Mouse (Mus musculus) liver, postnatal 0 days (tissue): ENCODE measurements around the gene Ccdc60. TPM values are rescaled to one million over a fixed set of nuclear protein-coding genes. Genes with fewer than 3 reads are reported as not detected.
A peak's percentile ranks its signal among the peaks of the same experiment; 100 is the strongest.

Experiments
- ATAC-seq: fragments of 200-750 bp; cut with Nextera tagmentation; 2 replicates; pipeline ENCODE4 v1.8.0; 2017; ENCODE audit warnings: mild to moderate bottlenecking, moderate library complexity
- DNase-seq: peaks from one replicate; pipeline ENCODE4 v3.0.0-alpha.2; 2016
- H3K27ac ChIP-seq: fragments of 300-500 bp; sonication (generic); 2 replicates; pipeline ENCODE4 v1.5.1; 2014; ENCODE audit warnings: antibody characterized with exemption, moderate library complexity, mild to moderate bottlenecking, low read depth
- H3K27me3 ChIP-seq: fragments of 300-500 bp; sonication (generic); 2 replicates; pipeline ENCODE4 v1.6.1; 2014; ENCODE audit warnings: low read length, control low read depth, mixed read lengths; ENCODE audit not compliant: insufficient read depth
- H3K36me3 ChIP-seq: fragments of 300-500 bp; sonication (generic); replicated peaks from 2 replicates; pipeline ENCODE4 v1.6.1; 2014; ENCODE audit warnings: mild to moderate bottlenecking, control low read depth, low read length, moderate library complexity, mixed read lengths; ENCODE audit not compliant: insufficient read depth
- H3K4me1 ChIP-seq: fragments of 300-500 bp; sonication (generic); 2 replicates; pipeline ENCODE4 v1.6.1; 2014; ENCODE audit warnings: antibody characterized with exemption, mild to moderate bottlenecking, control low read depth; ENCODE audit not compliant: insufficient read depth
- H3K4me2 ChIP-seq: fragments of 300-500 bp; sonication (generic); 2 replicates; pipeline ENCODE4 v1.6.1; 2014; ENCODE audit warnings: low read depth, mild to moderate bottlenecking, low read length, moderate library complexity, mixed read lengths
- H3K4me3 ChIP-seq: fragments of 300-500 bp; sonication (generic); 2 replicates; pipeline ENCODE4 v1.5.1; 2014; ENCODE audit warnings: low read depth, low read length
- H3K9ac ChIP-seq: fragments of 300-500 bp; sonication (generic); replicated peaks from 2 replicates; pipeline ENCODE4 v1.6.1; 2014; ENCODE audit warnings: mild to moderate bottlenecking, moderate library complexity
- H3K9me3 ChIP-seq: fragments of 300-500 bp; sonication (generic); 2 replicates; pipeline ENCODE4 v1.6.1; 2016; ENCODE audit warnings: mild to moderate bottlenecking, control low read depth, low read length, mixed read lengths
- CTCF ChIP-seq: sonication (generic); IDR thresholded peaks from 2 replicates; pipeline ENCODE4 v1.5.1; 2016; ENCODE audit warnings: antibody characterized with exemption, low read depth
- EP300 ChIP-seq: IDR thresholded peaks from 2 replicates; pipeline ENCODE4 v1.6.1; 2016; ENCODE audit warnings: antibody characterized with exemption, low read depth, mild to moderate bottlenecking
- WGBS: fragments of 180-500 bp; shearing (Covaris S2); extraction: QIAGEN DNeasy Blood & Tissue Kit; methylation state at CpG from one replicate; pipeline ENCODE4 v1.1.7; 2014; ENCODE audit not compliant: insufficient replicate concordance; 5-methylcytosine and 5-hydroxymethylcytosine counted together
- polyA plus RNA-seq: library from polyadenylated mRNA; unstranded; fragments of >200 nt; fragmentation: Nextera tagmentation; extraction: Ambion mirVana; gene quantifications from 2 replicates; pipeline ENCODE4 v1.2.1, GENCODE M21; 2015

Gene Ccdc60
- polyA plus RNA-seq, 1 experiment from 2014 or later, result not detected

- H3K27ac ChIP-seq, result no peak overlapping the region
- 80% methylated on average over 8 of the region's 9 CpGs for WGBS
- no peak for DNase-seq
- H3K4me2 ChIP-seq, result no peak overlapping the region
- no peak for ATAC-seq
- H3K36me3 ChIP-seq, result no peaks in the 10 kb centered on the region
- TF ChIP-seq CTCF (no peak), EP300 (no peak)
- no peak overlapping the region for H3K9ac ChIP-seq
- H3K4me1 ChIP-seq, result no peaks in the 10 kb centered on the region
- no peak overlapping the region for H3K4me3 ChIP-seq
- no peaks in the 10 kb centered on the region for H3K9me3 ChIP-seq
- no peaks in the 10 kb centered on the region for H3K27me3 ChIP-seq
These were observed 45.2 kb downstream of the Ccdc60 start for GRCm38 (mm10) chr5:116243622-116244021.

- TF ChIP-seq CTCF (peak; percentile 71), EP300 (no peak)
- Histone ChIP-seq H3K4me1 (no peaks in the 10 kb centered on the region), H3K4me3 (no peak overlapping the region), H3K36me3 (no peaks in the 10 kb centered on the region), H3K27me3 (no peaks in the 10 kb centered on the region), H3K27ac (no peak overlapping the region), H3K9me3 (no peaks in the 10 kb centered on the region), H3K4me2 (no peak overlapping the region), H3K9ac (no peak overlapping the region)
- WGBS, result 29% methylated on average over 19 of the region's 19 CpGs
- ATAC-seq (no peak), DNase-seq (peak; percentile 45)
These were observed 56.7 kb downstream of the Ccdc60 start for GRCm38 (mm10) chr5:116231841-116232643.

- no peak overlapping the region for H3K9ac ChIP-seq
- H3K4me2 ChIP-seq, result no peak overlapping the region
- no peaks in the 10 kb centered on the region for H3K27me3 ChIP-seq
- TF ChIP-seq CTCF, result no peak
- TF ChIP-seq EP300, result no peak
- no peak overlapping the region for H3K4me3 ChIP-seq
- no peak overlapping the region for H3K27ac ChIP-seq
- no peaks in the 10 kb centered on the region for H3K36me3 ChIP-seq
- no peaks in the 10 kb centered on the region for H3K4me1 ChIP-seq
- WGBS, result 75% methylated on average over 6 of the region's 6 CpGs
- ATAC-seq, result no peak
- H3K9me3 ChIP-seq, result no peaks in the 10 kb centered on the region
- no peak for DNase-seq
These were observed 60.4 kb downstream of the Ccdc60 start for GRCm38 (mm10) chr5:116228414-116228813.

- H3K9me3 ChIP-seq, result no peaks in the 10 kb centered on the region
- DNase-seq (no peak), ATAC-seq (no peak)
- TF ChIP-seq CTCF (no peak), EP300 (no peak)
- WGBS, result 77% methylated on average over 6 of the region's 6 CpGs
- H3K9ac ChIP-seq, result no peak overlapping the region
- no peak overlapping the region for H3K27ac ChIP-seq
- no peaks in the 10 kb centered on the region for H3K27me3 ChIP-seq
- H3K36me3 ChIP-seq, result no peaks in the 10 kb centered on the region
- no peak overlapping the region for H3K4me2 ChIP-seq
- no peak overlapping the region for H3K4me3 ChIP-seq
- no peaks in the 10 kb centered on the region for H3K4me1 ChIP-seq
These were observed 64.8 kb downstream of the Ccdc60 start for GRCm38 (mm10) chr5:116224023-116224422.

- TF ChIP-seq EP300 (no peak), CTCF (no peak)
- H3K4me2 ChIP-seq, result no peak overlapping the region
- no peaks in the 10 kb centered on the region for H3K4me1 ChIP-seq
- H3K9ac ChIP-seq, result no peak overlapping the region
- 77% methylated on average over 3 of the region's 3 CpGs for WGBS
- H3K27me3 ChIP-seq, result no peaks in the 10 kb centered on the region
- no peaks in the 10 kb centered on the region for H3K36me3 ChIP-seq
- ATAC-seq (no peak), DNase-seq (no peak)
- H3K4me3 ChIP-seq, result no peak overlapping the region
- no peaks in the 10 kb centered on the region for H3K9me3 ChIP-seq
- no peak overlapping the region for H3K27ac ChIP-seq
These were observed 66.9 kb downstream of the Ccdc60 start for GRCm38 (mm10) chr5:116221916-116222315.

GRCm38 (mm10) chr5:116219288-116219687 is 69.5 kb downstream of the Ccdc60 start:
- Histone ChIP-seq H3K27ac (no peak overlapping the region), H3K9ac (no peak overlapping the region), H3K4me3 (no peak overlapping the region), H3K36me3 (no peaks in the 10 kb centered on the region), H3K9me3 (no peaks in the 10 kb centered on the region), H3K4me1 (no peaks in the 10 kb centered on the region), H3K4me2 (no peak overlapping the region), H3K27me3 (no peaks in the 10 kb centered on the region)
- DNase-seq (no peak), ATAC-seq (no peak)
- no peak for TF ChIP-seq EP300
- no peak for TF ChIP-seq CTCF
- 73% methylated on average over 7 of the region's 7 CpGs for WGBS
